Mouse (Mus musculus): ENCODE measurements around the gene Ahdc1. TPM values are rescaled to one million over a fixed set of nuclear protein-coding genes. Genes with fewer than 3 reads are reported as not detected.
"Not testable (repeated sequence)": the region's sequence is repeated elsewhere in the genome, so short reads cannot be mapped to it uniquely, and the experiment has no call there.

Gene Ahdc1
- polyA plus RNA-seq, 1 experiment from 2014 or later, result 4.9 TPM

DNA sequence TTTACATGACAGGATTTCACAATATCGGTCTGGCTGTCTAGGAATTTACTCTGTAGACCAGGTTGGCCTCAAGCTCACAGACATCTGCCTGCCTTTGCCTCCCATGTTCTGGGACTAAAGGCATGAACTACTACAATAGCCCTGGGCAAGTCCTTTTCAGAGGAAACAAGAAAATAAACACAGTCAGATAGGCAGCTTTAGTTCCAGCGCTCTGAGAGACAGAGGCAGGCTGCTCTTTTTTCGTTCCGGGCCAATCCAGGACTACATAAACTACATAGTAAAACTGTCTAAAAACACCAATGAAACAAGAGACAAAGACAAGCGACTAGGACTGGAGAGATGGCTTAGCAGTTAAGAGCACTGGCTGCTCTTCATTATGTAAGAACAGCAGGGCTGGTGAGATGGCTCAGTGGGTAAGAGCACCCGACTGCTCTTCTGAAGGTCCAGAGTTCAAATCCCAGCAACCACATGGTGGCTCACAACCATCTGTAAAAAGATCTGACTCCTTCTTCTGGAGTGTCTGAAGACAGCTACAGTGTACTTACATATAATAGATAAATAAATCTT lies 5.1 kb upstream of the Ahdc1 start:
- not testable (repeated sequence) for H3K27ac ChIP-seq (ENCODE audit: low read depth, low read length); H3K4me1 ChIP-seq (ENCODE audit: control insufficient read depth, insufficient read depth, low read length); H3K4me2 ChIP-seq; ATAC-seq (ENCODE audit: low FRiP score); H3K9me3 ChIP-seq (ENCODE audit: control insufficient read depth, low read length); H3K36me3 ChIP-seq (ENCODE audit: control insufficient read depth, insufficient read depth, low read length); H3K4me3 ChIP-seq (ENCODE audit: low read depth, low read length); H3K9ac ChIP-seq (ENCODE audit: low read length)
- 70% methylated on average over 6 of the region's 6 CpGs for WGBS
- peak; percentile 80 for DNase-seq (ENCODE audit: low spot score, missing footprints)
- peaks cover 17% of the 10 kb centered on the region for H3K27me3 ChIP-seq (ENCODE audit: control insufficient read depth, insufficient read depth, low read length)

GRCm38 (mm10) chr4:133007513-133008380 lies 3.3 kb upstream of the Ahdc1 start:
- Histone ChIP-seq H3K4me3 (ENCODE audit: low read depth, low read length) (no peak overlapping the region), H3K4me1 (ENCODE audit: control insufficient read depth, insufficient read depth, low read length) (peaks cover 10% of the 10 kb centered on the region), H3K9ac (ENCODE audit: low read length) (no peak overlapping the region; the same call in 1 of the 2 replicates), H3K4me2 (no peak overlapping the region), H3K36me3 (ENCODE audit: control insufficient read depth, insufficient read depth, low read length) (no peaks in the 10 kb centered on the region), H3K27ac (ENCODE audit: low read depth, low read length) (no peak overlapping the region), H3K9me3 (ENCODE audit: control insufficient read depth, low read length) (no peaks in the 10 kb centered on the region), H3K27me3 (ENCODE audit: control insufficient read depth, insufficient read depth, low read length) (peaks cover 20% of the 10 kb centered on the region)
- peak; percentile 89 for DNase-seq (ENCODE audit: low spot score, missing footprints)
- WGBS, result 28% methylated on average over 15 of the region's 15 CpGs
- ATAC-seq (ENCODE audit: low FRiP score), result no peak

DNA sequence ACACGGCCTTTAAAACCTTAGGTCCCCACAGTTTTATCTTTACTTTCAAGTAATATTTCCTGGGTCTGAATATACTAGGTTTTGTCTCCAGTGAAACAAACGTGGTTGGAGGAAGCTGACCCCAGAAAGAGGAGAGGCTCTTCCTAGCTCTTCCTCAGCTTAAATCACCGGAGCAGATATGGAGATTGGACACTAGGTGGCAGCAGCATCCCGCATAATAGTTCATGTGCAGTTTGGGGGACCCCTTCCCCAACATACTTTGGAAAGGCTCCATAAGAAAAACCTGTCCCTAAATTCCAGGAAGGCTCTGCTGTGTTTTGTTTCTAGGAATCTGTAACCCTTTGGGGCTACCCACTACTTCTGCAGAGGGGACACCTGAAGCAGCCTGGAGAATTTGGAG lies 1.9 kb upstream of the Ahdc1 start:
- H3K27ac ChIP-seq (ENCODE audit: low read depth, low read length), result no peak overlapping the region
- WGBS, result 0% methylated on average over 4 of the region's 4 CpGs

GRCm38 (mm10) chr4:133009676-133010075 lies 1.4 kb upstream of the Ahdc1 start:
- no peak for ATAC-seq (ENCODE audit: low FRiP score)

More for the DNA sequence above, 1.9 kb upstream of the Ahdc1 start:
- Histone ChIP-seq H3K4me3 (ENCODE audit: low read depth, low read length) (no peak overlapping the region), H3K27me3 (ENCODE audit: control insufficient read depth, insufficient read depth, low read length) (peaks cover 20% of the 10 kb centered on the region), H3K4me2 (no peak overlapping the region), H3K36me3 (ENCODE audit: control insufficient read depth, insufficient read depth, low read length) (no peaks in the 10 kb centered on the region), H3K9ac (ENCODE audit: low read length) (no peak overlapping the region), H3K4me1 (ENCODE audit: control insufficient read depth, insufficient read depth, low read length) (peaks cover 21% of the 10 kb centered on the region), H3K9me3 (ENCODE audit: control insufficient read depth, low read length) (no peaks in the 10 kb centered on the region)
- DNase-seq (ENCODE audit: low spot score, missing footprints) (peak; percentile 97), ATAC-seq (ENCODE audit: low FRiP score) (no peak)

GRCm38 (mm10) chr4:133010611-133011010 lies 449 bp upstream of the Ahdc1 start:
- H3K36me3 ChIP-seq (ENCODE audit: control insufficient read depth, insufficient read depth, low read length), result no peaks in the 10 kb centered on the region
- peaks cover 20% of the 10 kb centered on the region for H3K27me3 ChIP-seq (ENCODE audit: control insufficient read depth, insufficient read depth, low read length)
- peak overlapping the region; percentile 76 for H3K4me3 ChIP-seq (ENCODE audit: low read depth, low read length)
- H3K27ac ChIP-seq (ENCODE audit: low read depth, low read length), result no peak overlapping the region
- peak overlapping the region; percentile 80; the same call in 1 of the 2 replicates for H3K4me2 ChIP-seq
- no peaks in the 10 kb centered on the region for H3K9me3 ChIP-seq (ENCODE audit: control insufficient read depth, low read length)
- WGBS, result under 1% methylated on average over 17 of the region's 17 CpGs
- ATAC-seq (ENCODE audit: low FRiP score), result no peak
- no peak overlapping the region for H3K9ac ChIP-seq (ENCODE audit: low read length)
- DNase-seq (ENCODE audit: low spot score, missing footprints), result no peak
- H3K4me1 ChIP-seq (ENCODE audit: control insufficient read depth, insufficient read depth, low read length), result peaks cover 36% of the 10 kb centered on the region

More at GRCm38 (mm10) chr4:133009676-133010075, 1.4 kb upstream of the Ahdc1 start:
- no peak overlapping the region for H3K4me3 ChIP-seq (ENCODE audit: low read depth, low read length)
- H3K9me3 ChIP-seq (ENCODE audit: control insufficient read depth, low read length), result no peaks in the 10 kb centered on the region
- no peaks in the 10 kb centered on the region for H3K36me3 ChIP-seq (ENCODE audit: control insufficient read depth, insufficient read depth, low read length)
- H3K4me2 ChIP-seq, result no peak overlapping the region
- H3K27ac ChIP-seq (ENCODE audit: low read depth, low read length), result no peak overlapping the region
- WGBS, result 68% methylated on average over 5 of the region's 5 CpGs
- no peak overlapping the region for H3K9ac ChIP-seq (ENCODE audit: low read length)
- DNase-seq (ENCODE audit: low spot score, missing footprints), result no peak
- peaks cover 26% of the 10 kb centered on the region for H3K4me1 ChIP-seq (ENCODE audit: control insufficient read depth, insufficient read depth, low read length)
- H3K27me3 ChIP-seq (ENCODE audit: control insufficient read depth, insufficient read depth, low read length), result peaks cover 20% of the 10 kb centered on the region

- peaks cover 50% of the 10 kb centered on the region for H3K4me1 ChIP-seq (ENCODE audit: control insufficient read depth, insufficient read depth, low read length)
- no peaks in the 10 kb centered on the region for H3K36me3 ChIP-seq (ENCODE audit: control insufficient read depth, insufficient read depth, low read length)
- WGBS, result 0% methylated on average over 49 of the region's 84 CpGs
Observed at GRCm38 (mm10) chr4:133011821-133012775, 1.0 kb downstream of the Ahdc1 start.

GRCm38 (mm10) chr4:133012776-133013265 lies 1.8 kb downstream of the Ahdc1 start:
- peak overlapping the region; percentile 76 for H3K4me3 ChIP-seq (ENCODE audit: low read depth, low read length)
- H3K4me1 ChIP-seq (ENCODE audit: control insufficient read depth, insufficient read depth, low read length), result peaks cover 51% of the 10 kb centered on the region
- H3K4me2 ChIP-seq, result peak overlapping the region; percentile 80
- H3K27me3 ChIP-seq (ENCODE audit: control insufficient read depth, insufficient read depth, low read length), result peaks cover 20% of the 10 kb centered on the region
- under 1% methylated on average over 17 of the region's 17 CpGs for WGBS
- peak overlapping the region; percentile 81 for H3K27ac ChIP-seq (ENCODE audit: low read depth, low read length)
- peak; percentile 96 for DNase-seq (ENCODE audit: low spot score, missing footprints)
- no peak for ATAC-seq (ENCODE audit: low FRiP score)
- peak overlapping the region; percentile 93 for H3K9ac ChIP-seq (ENCODE audit: low read length)
- no peaks in the 10 kb centered on the region for H3K9me3 ChIP-seq (ENCODE audit: control insufficient read depth, low read length)
- no peaks in the 10 kb centered on the region for H3K36me3 ChIP-seq (ENCODE audit: control insufficient read depth, insufficient read depth, low read length)

More at GRCm38 (mm10) chr4:133011821-133012775, 1.0 kb downstream of the Ahdc1 start:
- Histone ChIP-seq H3K27ac (ENCODE audit: low read depth, low read length) (peak overlapping the region; percentile 81), H3K9ac (ENCODE audit: low read length) (peak overlapping the region; percentile 93), H3K9me3 (ENCODE audit: control insufficient read depth, low read length) (no peaks in the 10 kb centered on the region), H3K27me3 (ENCODE audit: control insufficient read depth, insufficient read depth, low read length) (peaks cover 20% of the 10 kb centered on the region), H3K4me3 (ENCODE audit: low read depth, low read length) (peak overlapping the region; percentile 76), H3K4me2 (peak overlapping the region; percentile 80)
- peak; percentile 10; the same call in 1 of the 2 replicates for ATAC-seq (ENCODE audit: low FRiP score)
- peak; percentile 96 for DNase-seq (ENCODE audit: low spot score, missing footprints)

DNA sequence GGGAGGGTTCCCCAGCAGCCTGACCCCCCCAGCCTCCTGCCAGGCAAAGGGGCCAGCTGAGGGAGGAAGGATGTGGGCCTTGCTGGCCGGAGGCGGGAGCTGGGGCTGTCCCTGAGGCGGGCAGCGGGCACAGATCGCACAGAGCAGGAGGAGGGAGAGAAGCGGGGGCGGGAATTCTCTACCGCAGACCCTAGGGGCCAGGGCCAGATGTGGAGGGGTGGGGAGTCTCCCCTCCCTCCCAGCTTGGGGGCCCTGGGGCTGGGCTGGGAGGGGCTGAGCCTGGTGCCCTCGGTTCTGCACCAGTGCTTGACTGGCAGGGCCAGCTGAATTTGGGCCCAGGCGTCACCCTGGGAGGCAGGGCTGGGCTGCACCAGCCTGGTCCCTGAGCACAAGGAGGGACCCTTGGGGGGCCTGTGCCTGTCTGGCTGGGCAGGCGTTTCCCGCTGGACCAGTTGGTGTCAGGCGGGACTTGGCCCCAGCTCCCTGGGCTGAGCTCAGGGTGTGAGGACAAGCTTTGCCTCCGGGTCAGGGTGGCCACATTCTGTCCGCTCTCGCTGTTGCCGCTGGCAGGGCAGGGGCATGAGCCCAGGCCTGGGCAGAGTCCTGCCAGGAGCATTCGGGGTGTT lies 2.3 kb downstream of the Ahdc1 start:
- Histone ChIP-seq H3K9me3 (ENCODE audit: control insufficient read depth, low read length) (no peaks in the 10 kb centered on the region), H3K4me1 (ENCODE audit: control insufficient read depth, insufficient read depth, low read length) (peaks cover 51% of the 10 kb centered on the region), H3K4me2 (peak overlapping the region; percentile 80), H3K27ac (ENCODE audit: low read depth, low read length) (peak overlapping the region; percentile 81; the same call in 1 of the 2 replicates), H3K4me3 (ENCODE audit: low read depth, low read length) (peak overlapping the region; percentile 76), H3K27me3 (ENCODE audit: control insufficient read depth, insufficient read depth, low read length) (peaks cover 20% of the 10 kb centered on the region), H3K36me3 (ENCODE audit: control insufficient read depth, insufficient read depth, low read length) (no peaks in the 10 kb centered on the region), H3K9ac (ENCODE audit: low read length) (peak overlapping the region; percentile 93)
- DNase-seq (ENCODE audit: low spot score, missing footprints) (peak; percentile 90), ATAC-seq (ENCODE audit: low FRiP score) (peak; percentile 3; the same call in 1 of the 2 replicates)
- 5% methylated on average over 17 of the region's 18 CpGs for WGBS
